Mouse (Mus musculus): ENCODE measurements at regions not wholly inside any gene's neighbourhood (a gene's known extent, or its start where the extent isn't known, plus 50 kb on each side); places are given as distances from the start of the nearest gene placed in this dataset.

- Histone ChIP-seq H3K4me2 (replicated peaks) (no peak overlapping the region), H3K9ac (no peak overlapping the region), H3K4me3 (replicated peaks) (no peak overlapping the region), H3K27me3 (replicated peaks) (no peaks in the 10 kb centered on the region), H3K4me1 (replicated peaks) (no peaks in the 10 kb centered on the region), H3K27ac (no peak overlapping the region), H3K36me3 (no peaks in the 10 kb centered on the region), H3K9me3 (no peaks in the 10 kb centered on the region)
- 66% methylated on average over 1 of the region's 1 CpGs for WGBS
- no peak for ATAC-seq
These were observed 653.3 kb downstream of the Gm826 start for GRCm38 (mm10) chr2:159680641-159681040.

- no peak for ATAC-seq
- no peaks in the 10 kb centered on the region for H3K27me3 ChIP-seq (replicated peaks)
- H3K4me1 ChIP-seq (replicated peaks): no peaks in the 10 kb centered on the region
- no peaks in the 10 kb centered on the region for H3K9me3 ChIP-seq
- no peak overlapping the region for H3K9ac ChIP-seq
- 40% methylated on average over 3 of the region's 3 CpGs for WGBS
- no peak overlapping the region for H3K27ac ChIP-seq
- no peaks in the 10 kb centered on the region for H3K36me3 ChIP-seq
- H3K4me2 ChIP-seq (replicated peaks): no peak overlapping the region
- no peak overlapping the region for H3K4me3 ChIP-seq (replicated peaks)
These were observed 630.9 kb downstream of the Gm826 start for GRCm38 (mm10) chr2:159703100-159703499.

- no peak overlapping the region for H3K27ac ChIP-seq
- H3K4me1 ChIP-seq (replicated peaks): no peaks in the 10 kb centered on the region
- no peak overlapping the region for H3K9ac ChIP-seq
- H3K36me3 ChIP-seq: no peaks in the 10 kb centered on the region
- ATAC-seq: no peak
- H3K4me3 ChIP-seq (replicated peaks): no peak overlapping the region
- H3K27me3 ChIP-seq (replicated peaks): no peaks in the 10 kb centered on the region
- H3K4me2 ChIP-seq (replicated peaks): no peak overlapping the region
- H3K9me3 ChIP-seq: no peaks in the 10 kb centered on the region
- WGBS: 67% methylated on average over 2 of the region's 2 CpGs
These were observed 625.8 kb downstream of the Gm826 start for GRCm38 (mm10) chr2:159708141-159708540.

- Histone ChIP-seq H3K9ac (no peak overlapping the region), H3K27ac (no peak overlapping the region), H3K36me3 (no peaks in the 10 kb centered on the region), H3K4me3 (replicated peaks) (no peak overlapping the region), H3K27me3 (replicated peaks) (no peaks in the 10 kb centered on the region), H3K4me2 (replicated peaks) (no peak overlapping the region), H3K4me1 (replicated peaks) (no peaks in the 10 kb centered on the region), H3K9me3 (no peaks in the 10 kb centered on the region)
- no peak for ATAC-seq
- WGBS: 64% methylated on average over 3 of the region's 3 CpGs
These were observed 619.3 kb downstream of the Gm826 start for GRCm38 (mm10) chr2:159714633-159715032.

- Histone ChIP-seq H3K4me2 (replicated peaks) (no peak overlapping the region), H3K27ac (no peak overlapping the region), H3K4me1 (replicated peaks) (no peaks in the 10 kb centered on the region), H3K9me3 (no peaks in the 10 kb centered on the region), H3K9ac (no peak overlapping the region), H3K27me3 (replicated peaks) (no peaks in the 10 kb centered on the region), H3K36me3 (no peaks in the 10 kb centered on the region), H3K4me3 (replicated peaks) (no peak overlapping the region)
- 35% methylated on average over 2 of the region's 2 CpGs for WGBS
- ATAC-seq: no peak
These were observed 615.2 kb downstream of the Gm826 start for GRCm38 (mm10) chr2:159718738-159719137.

- no peak overlapping the region for H3K4me2 ChIP-seq (replicated peaks)
- no peak for ATAC-seq
- H3K4me1 ChIP-seq (replicated peaks): no peaks in the 10 kb centered on the region
- no peak overlapping the region for H3K9ac ChIP-seq
- 37% methylated on average over 7 of the region's 7 CpGs for WGBS
- H3K27ac ChIP-seq: no peak overlapping the region
- no peak overlapping the region for H3K4me3 ChIP-seq (replicated peaks)
- no peaks in the 10 kb centered on the region for H3K36me3 ChIP-seq
- no peaks in the 10 kb centered on the region for H3K27me3 ChIP-seq (replicated peaks)
- no peaks in the 10 kb centered on the region for H3K9me3 ChIP-seq
These were observed 608.5 kb downstream of the Gm826 start for GRCm38 (mm10) chr2:159725158-159726076.

- no peak for ATAC-seq
- H3K9me3 ChIP-seq: no peaks in the 10 kb centered on the region
- 63% methylated on average over 3 of the region's 3 CpGs for WGBS
These were observed 604.7 kb downstream of the Gm826 start for GRCm38 (mm10) chr2:159729301-159729700.

GRCm38 (mm10) chr2:159730221-159730620 is 603.7 kb downstream of the Gm826 start:
- Histone ChIP-seq H3K27ac (no peak overlapping the region), H3K4me2 (replicated peaks) (no peak overlapping the region), H3K36me3 (no peaks in the 10 kb centered on the region), H3K9me3 (no peaks in the 10 kb centered on the region), H3K4me3 (replicated peaks) (no peak overlapping the region), H3K9ac (no peak overlapping the region), H3K4me1 (replicated peaks) (0 out of 2 replicates have a peak, but pooled peaks cover 5% of the 10 kb centered on the region), H3K27me3 (replicated peaks) (no peaks in the 10 kb centered on the region)
- 47% methylated on average over 8 of the region's 8 CpGs for WGBS
- no peak for ATAC-seq

More at GRCm38 (mm10) chr2:159729301-159729700, 604.7 kb downstream of the Gm826 start:
- no peaks in the 10 kb centered on the region for H3K36me3 ChIP-seq
- H3K27me3 ChIP-seq (replicated peaks): no peaks in the 10 kb centered on the region
- 0 out of 2 replicates have a peak, but pooled peaks cover 5% of the 10 kb centered on the region for H3K4me1 ChIP-seq (replicated peaks)
- H3K27ac ChIP-seq: no peak overlapping the region
- H3K4me3 ChIP-seq (replicated peaks): no peak overlapping the region
- no peak overlapping the region for H3K9ac ChIP-seq
- no peak overlapping the region for H3K4me2 ChIP-seq (replicated peaks)

- no peaks in the 10 kb centered on the region for H3K36me3 ChIP-seq
- no peaks in the 10 kb centered on the region for H3K27me3 ChIP-seq (replicated peaks)
- H3K4me1 ChIP-seq (replicated peaks): 0 out of 2 replicates have a peak, but pooled peaks cover 5% of the 10 kb centered on the region
- no peaks in the 10 kb centered on the region for H3K9me3 ChIP-seq
- no peak for ATAC-seq
- no peak overlapping the region for H3K9ac ChIP-seq
- H3K27ac ChIP-seq: no peak overlapping the region
- H3K4me2 ChIP-seq (replicated peaks): no peak overlapping the region
- H3K4me3 ChIP-seq (replicated peaks): no peak overlapping the region
These were observed 602.7 kb downstream of the Gm826 start for GRCm38 (mm10) chr2:159731305-159731704.

GRCm38 (mm10) chr2:159732413-159732812 is 601.5 kb downstream of the Gm826 start:
- peak; percentile 67; the same call in 1 of the 2 replicates for ATAC-seq
- 0 out of 2 replicates have a peak overlapping the region, but pooled peaks have one; percentile 23 for H3K27ac ChIP-seq
- H3K4me2 ChIP-seq (replicated peaks): no peak overlapping the region
- H3K4me1 ChIP-seq (replicated peaks): 0 out of 2 replicates have a peak, but pooled peaks cover 5% of the 10 kb centered on the region
- 8% methylated on average over 3 of the region's 3 CpGs for WGBS
- no peaks in the 10 kb centered on the region for H3K36me3 ChIP-seq
- no peaks in the 10 kb centered on the region for H3K9me3 ChIP-seq
- H3K9ac ChIP-seq: no peak overlapping the region
- no peak overlapping the region for H3K4me3 ChIP-seq (replicated peaks)
- H3K27me3 ChIP-seq (replicated peaks): no peaks in the 10 kb centered on the region

- Histone ChIP-seq H3K27ac (no peak overlapping the region), H3K4me2 (replicated peaks) (no peak overlapping the region), H3K4me1 (replicated peaks) (0 out of 2 replicates have a peak, but pooled peaks cover 5% of the 10 kb centered on the region), H3K9me3 (no peaks in the 10 kb centered on the region), H3K27me3 (replicated peaks) (no peaks in the 10 kb centered on the region), H3K36me3 (no peaks in the 10 kb centered on the region), H3K4me3 (replicated peaks) (no peak overlapping the region), H3K9ac (no peak overlapping the region)
- WGBS: 79% methylated on average over 5 of the region's 5 CpGs
- no peak for ATAC-seq
These were observed 599.4 kb downstream of the Gm826 start for GRCm38 (mm10) chr2:159734576-159734975.

- Histone ChIP-seq H3K4me1 (replicated peaks) (no peaks in the 10 kb centered on the region), H3K9me3 (no peaks in the 10 kb centered on the region), H3K27ac (no peak overlapping the region), H3K9ac (no peak overlapping the region), H3K36me3 (no peaks in the 10 kb centered on the region), H3K4me2 (replicated peaks) (no peak overlapping the region), H3K27me3 (replicated peaks) (no peaks in the 10 kb centered on the region), H3K4me3 (replicated peaks) (no peak overlapping the region)
- no peak for ATAC-seq
- 28% methylated on average over 7 of the region's 7 CpGs for whole genome bisulfite sequencing
These were observed 578.4 kb downstream of the Gm826 start for GRCm38 (mm10) chr2:159755541-159756011.

GRCm38 (mm10) chr2:159760806-159761205 is 573.2 kb downstream of the Gm826 start:
- Histone ChIP-seq H3K4me1 (replicated peaks) (no peaks in the 10 kb centered on the region), H3K27ac (no peak overlapping the region), H3K4me2 (replicated peaks) (no peak overlapping the region), H3K9me3 (no peaks in the 10 kb centered on the region), H3K27me3 (replicated peaks) (no peaks in the 10 kb centered on the region), H3K9ac (no peak overlapping the region), H3K4me3 (replicated peaks) (no peak overlapping the region), H3K36me3 (no peaks in the 10 kb centered on the region)
- WGBS: 86% methylated on average over 6 of the region's 6 CpGs
- ATAC-seq: no peak
